Mouse (Mus musculus) left cerebral cortex, postnatal 4 days (tissue): ENCODE data around the gene Spns2. TPM values are rescaled to one million over a fixed set of nuclear protein-coding genes. Genes with fewer than 3 reads are reported as not detected.
A peak's percentile ranks its signal among the peaks of the same experiment; 100 is the strongest.

Experiments used
- DNase-seq: peaks from one replicate; pipeline ENCODE4 v3.0.0-alpha.2; 2022
- intact Hi-C: fragments of 180-260 bp; cut with DNase I; formaldehyde crosslinking; loops from one replicate; pipeline ENCODE4 v1.15.1; 2025
- total RNA-seq, 2 experiments: library from RNA; stranded (reverse); gene quantifications; 2 replicates each; pipeline ENCODE4 v1.2.3; 2021

Gene Spns2
- 10 to 100 TPM; 36.5 to 37.0 TPM for total RNA-seq

DNA sequence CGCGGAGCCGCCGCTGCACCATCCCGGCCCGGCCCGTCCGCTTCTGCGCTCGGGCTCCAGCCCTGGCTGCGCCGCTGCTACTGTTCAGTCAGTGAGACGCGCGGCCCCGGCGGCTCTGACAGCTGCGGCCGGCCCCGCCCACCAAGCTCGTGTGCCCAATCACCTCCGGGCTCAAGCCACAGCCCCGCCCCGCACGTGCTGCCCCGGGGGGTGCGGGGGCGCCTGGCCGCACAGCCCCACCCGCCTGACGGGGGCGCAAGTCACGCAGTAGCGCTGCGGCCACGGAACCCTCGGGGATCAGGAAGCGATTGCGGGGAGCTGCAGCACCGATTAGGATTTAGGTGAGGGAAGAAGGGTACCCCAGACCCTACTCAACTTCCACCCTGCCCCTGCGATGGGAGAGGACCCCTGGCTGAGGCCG lies at the start of gene Spns2:
Spns2 (minus strand) TSS at position 24 of the 421 bp plus-strand sequence.
- peak; percentile 95 for DNase-seq
- intact Hi-C loops: no loop called here

DNA sequence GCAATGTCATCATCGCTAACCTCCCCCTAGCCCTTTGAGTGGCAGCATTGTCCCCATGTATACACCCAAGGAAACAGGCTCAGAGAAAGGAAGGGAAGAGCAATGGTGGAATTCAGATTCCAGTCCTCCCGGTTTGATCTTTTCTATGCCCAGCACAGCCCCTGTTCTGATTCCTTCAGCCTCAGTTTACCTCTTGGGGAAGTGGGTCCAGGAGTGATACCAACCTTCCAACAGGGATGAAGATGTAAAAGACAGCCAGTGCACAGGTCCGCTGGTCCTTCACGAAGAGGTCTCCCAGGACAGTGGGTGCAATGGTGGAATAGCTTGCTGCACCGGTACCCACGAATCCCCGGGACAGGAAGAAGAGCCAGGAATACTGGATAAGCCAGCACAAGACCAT lies 49.1 kb upstream of the Spns2 start:
- intact Hi-C loops: no loop called here
- DNase-seq: no peak

DNA sequence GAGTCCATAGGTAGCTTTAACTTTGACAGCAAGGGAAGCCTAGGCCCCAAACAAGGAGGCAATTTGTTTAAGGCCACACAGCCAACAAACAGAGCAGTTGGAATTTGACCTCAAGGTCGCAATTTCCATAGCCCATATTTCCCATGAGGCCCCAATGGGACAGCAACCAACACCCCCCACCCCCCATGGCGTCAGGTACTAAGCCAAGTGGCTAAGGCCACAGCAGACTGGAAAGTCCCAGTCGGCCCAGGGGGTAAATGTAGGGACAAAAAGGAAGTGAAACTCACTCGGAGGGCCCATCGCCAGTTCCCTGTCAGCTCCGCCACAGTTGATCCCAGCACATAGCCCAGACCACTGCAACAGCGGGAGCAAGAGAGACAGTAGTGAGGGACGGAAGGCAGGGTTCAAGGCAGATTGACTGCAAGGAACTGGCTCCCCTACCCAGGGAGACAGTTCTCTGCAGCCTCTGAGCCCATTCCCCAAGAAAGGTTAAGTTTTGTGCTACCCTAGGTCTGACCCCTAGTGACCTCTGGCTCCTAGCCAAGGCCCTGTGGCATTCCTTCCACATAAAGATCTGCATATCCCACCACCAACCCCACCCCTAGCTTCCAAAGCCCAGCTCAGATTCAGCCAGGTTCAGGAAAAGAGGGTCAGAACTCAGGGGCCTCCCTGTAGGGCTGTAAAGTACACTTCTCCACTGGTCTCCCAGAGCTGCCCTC lies 48.5 kb upstream of the Spns2 start:
- DNase-seq: peak; percentile 39
- intact Hi-C loops: no loop called here

DNA sequence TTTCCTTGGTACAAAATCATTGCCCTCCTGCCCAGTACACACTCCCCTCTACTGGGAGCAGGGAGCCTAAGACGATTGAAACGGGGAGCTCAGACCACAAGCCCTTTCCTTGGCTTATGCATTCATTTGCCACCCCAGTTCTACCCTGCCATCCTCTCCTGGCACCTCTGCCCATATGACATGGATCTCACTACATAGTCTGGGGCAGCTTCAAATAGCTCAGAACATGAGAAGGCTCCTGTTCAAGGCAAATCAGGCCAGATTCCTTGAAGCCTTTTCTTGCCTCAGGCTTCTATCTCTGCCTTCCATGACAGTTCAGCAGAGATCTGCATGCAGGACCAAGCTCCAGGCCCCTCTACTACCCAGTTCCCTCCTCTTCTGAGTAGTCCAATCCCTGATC lies 47.8 kb upstream of the Spns2 start:
- intact Hi-C loops: no loop called here
- DNase-seq: no peak

DNA sequence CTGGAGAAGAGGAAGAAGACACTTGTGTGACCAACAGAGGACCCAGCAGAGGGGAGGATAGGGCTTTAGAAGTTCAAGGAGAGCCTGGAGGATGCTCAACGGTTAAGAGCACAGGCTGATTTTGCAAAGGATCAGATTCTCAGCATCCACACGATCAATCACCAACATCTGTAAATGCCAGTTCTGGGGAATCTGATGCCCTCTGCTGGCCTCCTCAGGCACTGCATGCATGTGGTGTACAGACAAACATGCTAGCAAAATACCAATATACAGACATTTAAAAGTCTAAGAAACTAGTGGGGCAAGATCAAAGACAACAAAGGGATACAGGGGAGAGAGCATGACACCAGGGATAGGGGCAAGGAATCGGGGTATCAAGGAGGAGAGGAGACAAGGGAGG lies 45.8 kb upstream of the Spns2 start:
- intact Hi-C loops: no loop called here
- DNase-seq: no peak

DNA sequence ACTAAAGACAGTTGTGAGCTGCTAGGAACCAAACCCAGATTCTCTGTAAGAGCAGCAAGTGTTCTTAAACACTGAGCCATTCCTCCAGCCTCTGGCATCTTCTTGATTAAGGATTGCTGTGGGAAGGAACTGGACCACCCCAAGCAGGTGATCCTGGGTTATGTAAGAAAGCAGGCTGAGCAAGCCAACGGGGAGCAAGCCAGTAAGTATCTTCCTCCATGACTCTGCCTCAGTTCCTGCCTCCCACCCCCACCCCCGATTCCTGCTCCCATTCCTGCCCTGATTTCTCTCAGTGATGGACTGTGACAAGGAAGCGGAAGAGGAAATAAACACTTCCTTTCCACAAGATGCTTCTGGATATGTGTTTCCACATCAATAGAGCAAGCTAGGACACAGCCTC lies 43.2 kb upstream of the Spns2 start:
- no peak for DNase-seq
- intact Hi-C loops: no loop called here

DNA sequence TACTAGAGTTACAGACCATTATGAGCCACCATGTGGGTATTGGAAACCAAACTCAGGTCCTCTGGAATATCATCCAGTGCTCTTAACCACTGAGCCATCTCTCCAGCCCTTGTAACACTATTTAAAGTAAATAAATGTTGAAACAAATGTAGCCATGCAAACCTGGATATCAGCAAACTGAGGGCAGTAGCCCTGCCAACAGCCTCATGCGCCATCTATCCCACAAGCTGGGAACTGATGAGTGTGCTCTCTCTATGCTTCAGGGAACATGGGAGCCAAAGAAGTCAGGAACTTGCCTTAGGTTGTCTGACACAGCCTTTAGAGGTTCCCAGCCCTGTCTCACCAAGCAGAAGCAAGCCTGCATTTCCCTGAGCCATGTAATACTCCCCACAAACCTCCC lies 41.9 kb upstream of the Spns2 start:
- intact Hi-C loops: no loop called here
- no peak for DNase-seq

DNA sequence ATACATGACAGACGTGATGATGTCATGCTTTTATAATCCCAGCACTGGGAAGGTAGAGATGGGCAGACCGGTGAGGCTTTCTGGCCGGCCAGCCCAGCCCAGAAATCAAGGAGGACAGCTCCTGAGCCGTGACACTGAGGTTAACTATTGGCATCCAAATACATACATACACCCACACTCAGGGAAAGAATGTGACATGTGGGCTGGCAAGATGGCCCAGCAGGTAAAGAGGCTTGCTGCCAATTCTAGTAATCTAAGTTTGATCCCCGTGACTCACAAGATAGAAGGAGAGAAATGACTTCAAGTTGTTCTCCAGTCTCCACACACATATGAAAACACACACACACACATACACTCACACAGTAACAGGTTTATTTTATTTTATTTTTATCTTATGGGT lies 41.4 kb upstream of the Spns2 start:
- no peak for DNase-seq
- intact Hi-C loops: no loop called here

DNA sequence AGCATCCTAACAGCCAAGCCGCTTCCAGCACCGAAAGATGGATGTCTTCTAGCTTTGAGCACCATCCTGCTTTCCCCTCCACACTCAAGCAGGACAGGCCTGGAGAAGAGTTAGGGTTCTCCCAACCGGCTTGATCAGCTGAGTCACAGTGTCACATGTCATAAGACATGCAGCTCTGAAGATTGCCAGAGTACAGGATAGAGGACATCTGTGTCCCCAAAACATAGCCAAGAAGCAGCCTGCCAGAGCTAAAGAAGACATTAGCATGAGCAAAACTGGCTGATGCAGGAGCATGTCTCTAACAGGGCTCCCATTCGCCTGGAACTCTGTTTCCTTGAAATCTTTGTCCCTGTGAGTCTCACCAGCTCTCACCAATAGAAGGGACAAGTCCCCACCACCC lies 36.5 kb upstream of the Spns2 start:
- intact Hi-C loops: no loop called here
- DNase-seq: no peak

DNA sequence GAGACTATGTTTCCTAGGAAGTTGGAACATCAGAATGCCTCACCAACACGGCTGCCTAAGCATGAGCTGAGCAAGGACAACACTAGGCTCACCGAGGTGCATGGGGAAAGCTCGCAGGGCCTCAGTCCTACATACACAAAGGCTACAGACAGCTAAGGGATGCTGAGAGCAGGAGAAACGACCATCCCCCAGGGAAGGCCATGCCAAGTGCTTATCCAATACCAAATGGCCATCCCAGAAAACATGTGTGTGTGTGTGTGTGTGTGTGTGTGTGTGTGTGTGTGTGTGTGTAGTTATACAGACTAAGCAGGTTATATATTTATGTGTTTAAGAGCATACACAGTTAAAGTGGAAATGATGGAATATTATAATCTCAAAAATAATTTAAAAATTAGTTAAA lies 34.0 kb upstream of the Spns2 start:
- peak; percentile 62 for DNase-seq
- intact Hi-C loops: no loop called here

DNA sequence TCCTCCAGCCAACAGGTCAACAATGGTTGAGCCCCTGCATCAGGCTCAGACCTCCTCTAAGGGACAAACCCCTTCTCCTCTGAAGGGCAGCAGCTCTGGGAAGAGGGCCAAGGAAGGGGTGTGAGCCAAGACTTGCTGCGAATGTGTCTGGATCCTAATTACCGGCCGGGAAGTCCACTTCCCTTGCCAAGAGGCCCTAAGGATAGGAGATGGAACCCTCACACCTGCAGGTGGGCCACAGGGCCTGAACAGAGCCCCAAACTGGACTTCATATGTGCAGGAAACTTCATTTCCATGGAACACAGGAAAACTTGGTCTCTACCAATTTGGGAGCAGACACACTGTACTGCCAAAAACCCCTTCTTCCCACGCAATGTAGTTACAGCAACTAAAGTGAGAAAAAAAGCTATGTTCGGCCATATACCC lies 32.9 kb upstream of the Spns2 start:
- DNase-seq: peak; percentile 91
- intact Hi-C loops: no loop called here

DNA sequence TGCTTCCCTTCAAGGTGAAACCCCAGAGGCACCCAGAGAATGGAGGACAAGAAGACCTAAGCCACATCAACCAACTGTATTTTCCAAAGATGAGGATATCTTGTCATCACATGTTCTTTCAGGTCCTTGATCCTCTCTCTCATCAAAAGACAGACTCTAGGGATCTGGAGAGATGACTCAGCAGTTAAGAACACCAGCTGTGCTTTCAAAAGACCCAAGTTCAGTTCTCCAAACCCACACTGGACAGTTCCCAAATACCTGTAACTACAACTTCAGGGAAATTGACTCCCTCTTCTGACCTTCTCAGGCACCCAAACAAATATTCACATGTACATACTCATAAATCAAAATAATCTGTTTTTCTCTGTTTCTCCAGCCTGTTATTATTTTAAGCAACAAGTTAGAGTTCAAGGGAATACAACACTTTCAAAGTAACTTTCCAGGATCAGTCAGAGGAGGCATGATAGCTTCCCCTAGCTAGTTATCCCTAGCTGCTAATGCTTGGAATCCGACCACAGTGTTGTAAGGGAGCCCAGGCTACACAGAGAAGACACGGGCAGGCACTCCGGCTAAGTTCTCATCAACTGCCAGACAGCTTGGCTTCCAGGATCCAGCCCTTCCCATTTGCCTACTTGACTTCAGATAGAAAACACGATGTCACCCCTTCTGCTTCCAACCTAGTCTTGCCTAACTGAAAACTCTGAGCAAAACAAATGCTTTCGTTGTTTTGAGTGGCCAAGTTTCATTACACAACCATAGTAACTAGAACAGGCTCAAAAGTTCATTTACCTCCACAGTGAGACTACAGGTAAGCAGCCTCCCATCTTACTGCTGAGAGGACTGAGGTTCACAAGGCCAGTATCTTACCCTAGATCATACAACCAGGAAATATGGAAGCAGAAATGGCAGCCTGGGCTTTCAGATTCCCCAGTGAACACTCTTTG lies 32.2 kb upstream of the Spns2 start:
- intact Hi-C loops: no loop called here
- DNase-seq: no peak

DNA sequence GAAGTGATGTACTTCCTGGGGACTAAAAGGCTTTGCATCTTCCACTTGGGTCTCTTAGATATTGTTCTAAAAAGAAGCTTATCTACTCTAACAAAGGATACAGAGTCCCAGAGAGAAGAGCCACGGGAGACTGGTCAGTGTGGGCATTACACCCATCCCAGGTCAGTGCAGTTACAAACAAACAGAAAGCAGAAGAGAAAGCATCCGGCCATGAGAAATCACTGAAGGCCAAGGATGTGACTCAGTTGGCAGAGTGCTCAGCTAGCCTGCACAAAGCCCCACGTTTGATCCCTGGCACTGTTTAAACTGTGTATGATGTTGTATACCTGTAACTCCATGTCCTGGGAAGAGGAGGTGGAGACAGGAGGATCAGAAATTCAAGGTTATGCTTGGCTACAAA lies 30.2 kb upstream of the Spns2 start:
- intact Hi-C loops: no loop called here
- DNase-seq: no peak

DNA sequence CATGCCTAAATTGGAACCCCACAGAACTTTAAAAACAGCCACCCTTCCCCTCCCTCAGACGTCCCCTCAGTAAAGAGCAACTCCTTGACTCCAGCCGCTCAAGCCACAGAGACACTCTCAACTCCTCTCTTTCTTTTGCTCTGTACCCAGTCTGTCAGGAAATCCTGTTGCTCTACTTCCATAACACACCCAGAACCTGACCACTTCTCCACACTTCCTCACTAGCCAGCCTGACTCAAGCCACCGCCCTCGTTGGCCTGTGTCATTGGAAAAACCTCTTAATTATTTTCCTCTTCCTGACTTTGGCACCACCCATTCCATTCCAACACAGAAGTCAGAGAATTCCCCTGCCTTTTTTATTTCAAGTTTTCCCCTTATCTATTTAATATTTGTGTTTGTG lies 29.5 kb upstream of the Spns2 start:
- no peak for DNase-seq
- intact Hi-C loops: no loop called here

DNA sequence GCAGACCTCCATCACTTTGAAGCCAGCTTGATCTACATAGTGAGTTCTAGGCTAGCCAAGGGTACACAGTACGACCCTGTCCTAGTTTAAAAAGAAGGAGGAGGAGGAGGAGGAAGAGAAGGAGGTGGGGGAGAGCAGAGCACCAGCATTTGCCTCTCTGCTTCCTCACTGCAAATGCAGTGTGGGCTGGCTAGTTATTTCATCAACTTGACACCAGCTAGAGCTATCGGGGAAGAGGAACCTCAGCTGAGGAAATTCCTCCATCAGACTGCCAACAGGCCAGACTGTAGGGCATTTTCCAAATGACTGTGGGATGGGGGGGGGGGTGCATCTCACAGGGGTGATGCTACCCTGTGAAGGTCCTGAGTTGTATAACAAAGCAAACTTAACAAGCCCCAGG lies 28.7 kb upstream of the Spns2 start:
- no peak for DNase-seq
- intact Hi-C loops: no loop called here

DNA sequence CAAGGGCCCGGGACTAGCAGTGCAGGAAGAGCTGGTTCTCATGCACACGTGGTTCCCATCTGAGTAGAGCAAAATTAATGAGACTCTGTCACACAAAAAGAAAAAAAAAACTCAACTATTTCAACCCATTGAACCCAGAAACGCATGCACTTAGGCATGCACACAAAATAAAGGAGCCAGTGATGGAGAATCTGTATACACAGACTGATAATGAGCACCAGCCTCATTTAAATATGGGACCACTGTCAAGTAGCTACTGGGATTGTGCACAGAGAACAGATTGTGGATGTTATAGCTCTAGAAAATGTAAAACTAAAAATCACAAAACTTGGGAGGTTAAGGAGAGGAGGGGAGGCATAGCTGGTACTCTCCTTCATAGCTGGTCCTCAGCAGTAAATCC lies 25.3 kb upstream of the Spns2 start:
- no peak for DNase-seq
- intact Hi-C loops: no loop called here

DNA sequence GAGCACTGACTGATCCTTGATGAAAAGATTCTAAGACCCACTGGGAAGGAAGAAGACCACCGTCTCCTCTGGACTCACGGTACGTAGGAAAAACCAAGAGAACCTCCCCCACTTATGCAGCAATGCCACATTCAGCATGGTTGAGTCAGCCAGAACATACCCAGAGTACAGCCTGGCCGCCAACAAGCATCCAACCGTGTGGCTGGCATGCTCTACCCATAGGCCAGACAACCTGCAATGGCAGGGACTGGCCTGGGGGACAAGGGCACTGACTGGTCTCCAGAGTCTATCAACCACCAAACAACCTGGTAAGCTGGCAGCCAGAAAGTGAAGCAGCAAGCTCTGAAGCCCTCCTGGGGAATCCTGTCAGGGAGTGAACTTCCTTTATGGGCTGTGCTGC lies 18.9 kb upstream of the Spns2 start:
- DNase-seq: no peak
- intact Hi-C loops: no loop called here

DNA sequence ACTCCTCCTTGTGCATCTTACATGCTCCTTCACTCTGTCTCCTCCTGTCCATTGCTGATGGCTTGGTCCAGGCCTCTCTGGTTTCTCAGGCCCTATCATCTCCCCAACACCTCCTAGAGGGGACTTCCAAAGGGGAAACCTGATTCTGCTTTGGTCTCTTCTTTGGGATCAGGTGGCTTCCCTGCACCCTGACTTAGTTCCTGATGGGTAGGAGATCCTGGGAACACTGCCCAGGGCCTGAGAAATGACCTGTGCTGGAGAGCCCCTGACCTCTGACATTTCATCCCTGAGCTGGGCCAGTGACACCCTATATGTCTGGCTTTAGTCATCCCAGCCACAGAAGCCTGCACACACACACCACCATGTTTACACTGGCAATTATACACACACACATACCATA lies 17.9 kb upstream of the Spns2 start:
- intact Hi-C loops: no loop called here
- no peak for DNase-seq

DNA sequence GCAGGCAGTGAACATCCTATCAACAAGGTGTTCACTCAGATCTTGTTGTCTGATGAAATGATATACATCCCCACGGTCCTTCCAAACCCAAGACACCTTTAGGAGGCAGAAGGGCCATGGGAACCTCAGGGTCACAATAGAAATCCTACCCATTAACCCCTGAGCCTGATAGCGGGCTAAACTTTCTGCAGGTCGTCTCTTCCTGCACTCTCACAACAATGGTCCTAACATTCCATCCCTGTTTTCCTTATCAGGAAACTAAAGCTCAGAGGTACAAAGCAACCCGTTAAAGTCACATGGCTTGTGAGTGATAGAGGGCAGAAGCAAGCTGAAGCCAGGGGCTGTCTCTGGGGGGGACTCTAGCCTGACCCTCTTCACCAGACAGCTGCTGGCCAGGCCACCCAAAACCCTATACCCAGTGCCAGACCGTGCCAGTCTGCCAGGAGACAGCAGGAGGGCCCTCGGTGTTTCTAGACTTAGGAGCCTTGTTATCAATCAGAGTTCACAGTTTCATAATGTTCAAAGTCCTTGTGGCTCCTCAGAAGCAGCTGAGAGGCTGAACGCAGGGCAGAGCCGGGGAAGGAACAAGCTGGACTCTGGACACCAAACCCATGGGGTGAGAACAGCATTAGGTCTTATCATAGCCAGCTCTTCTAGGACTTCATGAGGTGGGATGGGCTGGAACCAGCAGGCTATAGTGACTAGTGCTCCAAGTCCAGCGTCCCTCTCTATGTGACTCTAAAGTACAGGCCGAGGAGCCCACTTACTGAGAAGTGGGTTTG lies 14.5 kb upstream of the Spns2 start:
- intact Hi-C loops: no loop called here
- DNase-seq: peak; percentile 59

DNA sequence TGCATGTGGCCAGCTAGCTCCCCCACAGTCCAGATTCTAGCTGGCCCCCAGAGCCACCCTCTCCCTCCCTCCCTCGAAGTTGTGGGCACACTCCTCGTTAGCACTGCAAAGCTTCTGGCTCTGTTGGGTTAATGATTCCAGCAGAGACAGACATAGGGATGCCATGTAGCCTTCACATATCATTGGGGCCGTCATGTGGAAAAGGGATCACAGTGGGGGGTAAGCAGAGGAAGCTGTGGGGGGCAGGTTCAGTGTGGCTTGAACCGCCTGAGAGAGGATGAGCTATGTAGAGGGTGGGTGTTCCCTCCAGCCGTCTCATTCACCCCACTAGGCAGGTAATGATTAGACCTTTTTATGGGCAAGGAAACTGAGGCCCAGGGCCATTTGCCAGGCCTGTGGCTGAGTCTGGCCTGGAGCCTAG lies 13.8 kb upstream of the Spns2 start:
- DNase-seq: peak; percentile 41
- intact Hi-C loops: no loop called here

DNA sequence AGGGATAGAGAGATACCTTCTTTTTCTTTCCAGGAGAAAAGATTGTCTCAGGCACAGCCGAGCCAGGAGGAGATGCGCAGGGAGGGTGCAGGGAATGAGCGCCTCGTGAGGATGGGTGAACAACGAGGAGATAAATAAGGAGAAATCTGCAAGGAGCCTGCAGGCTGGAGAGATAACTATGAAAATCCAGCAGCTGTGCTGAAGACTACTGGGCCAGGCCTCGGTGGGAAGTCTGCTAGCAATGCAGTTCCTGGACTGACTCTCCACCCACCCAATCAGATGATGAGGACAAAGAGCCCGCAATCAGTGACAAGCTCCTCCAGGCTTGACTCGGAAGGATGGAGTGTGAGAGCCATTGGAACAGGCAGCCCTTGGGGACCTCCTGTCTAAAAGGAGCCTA lies 12.5 kb upstream of the Spns2 start:
- no peak for DNase-seq
- intact Hi-C loops: no loop called here
